Mouse (Mus musculus): ENCODE data around the gene Slc35d2.

The Slc35d2 gene

GRCm38 (mm10) chr13:64110421-64110820 is 18.7 kb downstream of the Slc35d2 start:
- DNase-seq (ENCODE audit: low spot score in 2 of 2): no peak

- DNase-seq (ENCODE audit: low spot score in 2 of 2): no peak
Observed at GRCm38 (mm10) chr13:64108381-64108850, 20.8 kb downstream of the Slc35d2 start.

GRCm38 (mm10) chr13:64107535-64107934 is 21.6 kb downstream of the Slc35d2 start:
- no peak for DNase-seq (ENCODE audit: low spot score in 2 of 2)

GRCm38 (mm10) chr13:64107105-64107504 is 22.1 kb downstream of the Slc35d2 start:
- no peak for DNase-seq (ENCODE audit: low spot score in 2 of 2)

- no peak for DNase-seq (ENCODE audit: low spot score in 2 of 2)
Observed at GRCm38 (mm10) chr13:64105690-64106089, 23.5 kb downstream of the Slc35d2 start.

- DNase-seq (ENCODE audit: low spot score in 2 of 2): peak in 1 of 2 experiments; percentile 54
Observed at GRCm38 (mm10) chr13:64100186-64100585, 29.0 kb downstream of the Slc35d2 start.

- DNase-seq (ENCODE audit: low spot score in 2 of 2): no peak
Observed at GRCm38 (mm10) chr13:64098992-64099391, 30.2 kb downstream of the Slc35d2 start.

GRCm38 (mm10) chr13:64093341-64093740 is 35.8 kb downstream of the Slc35d2 start:
- peak; percentile 65 to 83 for DNase-seq (ENCODE audit: low spot score in 2 of 2)

- DNase-seq (ENCODE audit: low spot score in 2 of 2): no peak
Observed at GRCm38 (mm10) chr13:64092752-64093151, 36.4 kb downstream of the Slc35d2 start.

- DNase-seq (ENCODE audit: low spot score in 2 of 2): no peak
Observed at GRCm38 (mm10) chr13:64092141-64092540, 37.0 kb downstream of the Slc35d2 start.

- DNase-seq (ENCODE audit: low spot score in 2 of 2): no peak
Observed at GRCm38 (mm10) chr13:64091006-64091405, 38.2 kb downstream of the Slc35d2 start.

- no peak for DNase-seq (ENCODE audit: low spot score in 2 of 2)
Observed at GRCm38 (mm10) chr13:64090278-64090677, 38.9 kb downstream of the Slc35d2 start.

GRCm38 (mm10) chr13:64089130-64089529 is 40.0 kb downstream of the Slc35d2 start, which contains the start of gene Hsd17b3:
TSS of gene Hsd17b3 (minus strand) at chr13:64089230.
- no peak for DNase-seq (ENCODE audit: low spot score in 2 of 2)

GRCm38 (mm10) chr13:64088057-64088456 is 41.1 kb downstream of the Slc35d2 start:
- no peak for DNase-seq (ENCODE audit: low spot score in 2 of 2)

- DNase-seq (ENCODE audit: low spot score in 2 of 2): no peak
Observed at GRCm38 (mm10) chr13:64086036-64086435, 43.1 kb downstream of the Slc35d2 start.

GRCm38 (mm10) chr13:64083331-64083730 is 45.8 kb downstream of the Slc35d2 start:
- DNase-seq (ENCODE audit: low spot score in 2 of 2): no peak

- peak; percentile 22 to 29 for DNase-seq (ENCODE audit: low spot score in 2 of 2)
Observed at GRCm38 (mm10) chr13:64081012-64081919, 47.9 kb downstream of the Slc35d2 start.

- DNase-seq (ENCODE audit: low spot score in 2 of 2): no peak
Observed at GRCm38 (mm10) chr13:64077591-64077990, 51.6 kb downstream of the Slc35d2 start.

GRCm38 (mm10) chr13:64076074-64076473 is 53.1 kb downstream of the Slc35d2 start:
- no peak for DNase-seq (ENCODE audit: low spot score in 2 of 2)

GRCm38 (mm10) chr13:64066653-64067052 is 62.5 kb downstream of the Slc35d2 start:
- DNase-seq (ENCODE audit: low spot score in 2 of 2): no peak

- DNase-seq (ENCODE audit: low spot score in 2 of 2): no peak
Observed at GRCm38 (mm10) chr13:64064276-64064675, 64.9 kb downstream of the Slc35d2 start.

- DNase-seq (ENCODE audit: low spot score in 2 of 2): no peak
Observed at GRCm38 (mm10) chr13:64060935-64061506, 68.1 kb downstream of the Slc35d2 start.

GRCm38 (mm10) chr13:64053959-64054358 is 75.2 kb downstream of the Slc35d2 start:
- no peak for DNase-seq (ENCODE audit: low spot score in 2 of 2)
